Mouse (Mus musculus) spleen, postnatal 10 days (tissue): ENCODE results near the gene Defb18.
"Not testable (repeated sequence)": the region's sequence is repeated elsewhere in the genome, so short reads cannot be mapped to it uniquely, and the experiment has no call there.

Source experiments
- DNase-seq, 2 experiments: peaks; one replicate each; pipeline ENCODE4 v3.0.0; 2021 to 2022; ENCODE audit warnings: low spot score in 2 of 2

The Defb18 gene

DNA sequence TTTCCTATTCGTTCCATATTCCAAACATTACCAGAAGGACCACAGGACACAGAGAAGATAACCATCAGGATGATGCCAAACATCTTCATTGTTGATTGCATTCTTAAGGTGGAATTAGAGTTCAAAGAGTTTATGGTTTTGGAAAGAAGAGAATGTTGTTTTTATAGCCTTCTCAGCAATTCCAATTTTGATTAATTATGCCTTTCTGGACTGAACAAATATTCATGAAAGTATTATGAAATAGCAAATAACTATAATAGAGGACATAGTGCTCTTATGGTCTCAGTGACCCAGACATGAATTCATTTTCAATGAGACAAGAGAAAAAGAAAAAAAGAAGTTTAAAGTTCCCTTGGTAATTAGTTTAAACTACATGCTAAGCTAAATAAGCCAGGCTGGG is at the start of gene Defb18:
Defb18 (minus strand) TSS at position 101 of the 400 bp plus-strand sequence.
- no peak for DNase-seq

DNA sequence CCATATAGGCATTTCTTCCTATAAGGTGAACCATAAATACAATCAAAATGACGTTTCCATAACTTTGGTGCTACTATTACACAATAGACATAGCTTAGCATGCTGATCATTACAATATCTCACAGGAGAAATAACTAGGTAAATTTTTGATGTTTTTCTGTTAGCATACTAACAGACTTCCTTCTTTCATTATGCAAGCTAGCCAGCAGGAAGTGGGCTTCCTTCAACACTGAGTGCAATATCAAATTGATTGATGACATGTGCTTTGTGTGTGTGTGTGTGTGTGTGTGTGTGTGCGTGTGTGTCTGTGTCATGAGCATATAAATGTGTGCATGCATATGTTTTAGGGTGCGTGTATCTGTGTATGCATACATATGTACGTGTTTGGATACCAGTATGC is 33.9 kb upstream of the Defb18 start:
- no peak for DNase-seq

DNA sequence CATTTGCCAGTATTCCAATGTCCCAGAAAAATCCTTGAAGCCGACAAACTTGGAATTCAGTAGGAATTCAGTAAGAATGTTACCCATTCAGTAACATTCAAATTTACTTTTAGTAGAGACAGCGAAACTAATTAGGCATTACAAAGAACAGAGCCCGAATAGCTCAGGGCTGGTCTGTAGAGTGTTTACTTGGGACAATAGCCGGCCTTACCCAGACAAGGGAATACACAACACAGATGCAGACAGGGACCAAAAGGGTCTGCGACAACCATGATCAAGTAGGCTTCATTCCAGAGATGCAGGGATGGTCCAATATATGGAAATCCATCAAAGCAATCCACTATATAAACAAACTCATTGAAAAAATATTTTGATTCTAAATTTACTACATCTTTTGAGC is 31.6 kb upstream of the Defb18 start:
- DNase-seq, result no peak

DNA sequence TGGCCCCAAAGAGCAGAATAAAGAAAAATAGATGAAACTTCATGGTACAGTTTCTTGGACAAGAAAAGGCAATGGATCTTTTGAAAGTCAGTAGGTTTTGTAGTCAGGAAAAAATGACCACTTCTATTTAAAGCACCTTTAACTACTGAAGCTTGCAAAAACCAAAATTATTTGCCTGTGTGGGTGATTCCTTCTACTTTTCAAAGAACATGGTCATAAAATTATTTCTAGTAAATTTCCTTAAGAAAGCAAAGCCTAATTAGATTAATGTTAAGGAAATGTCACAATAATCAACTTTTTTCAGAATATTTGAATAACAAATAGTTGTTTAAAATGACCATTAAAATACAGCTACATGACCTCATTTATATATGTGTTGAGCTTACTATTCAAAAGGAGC is 27.8 kb upstream of the Defb18 start, which contains the start of gene Defb41:
Defb41 (minus strand) TSS at position 101 of the 400 bp plus-strand sequence.
- DNase-seq, result no peak

DNA sequence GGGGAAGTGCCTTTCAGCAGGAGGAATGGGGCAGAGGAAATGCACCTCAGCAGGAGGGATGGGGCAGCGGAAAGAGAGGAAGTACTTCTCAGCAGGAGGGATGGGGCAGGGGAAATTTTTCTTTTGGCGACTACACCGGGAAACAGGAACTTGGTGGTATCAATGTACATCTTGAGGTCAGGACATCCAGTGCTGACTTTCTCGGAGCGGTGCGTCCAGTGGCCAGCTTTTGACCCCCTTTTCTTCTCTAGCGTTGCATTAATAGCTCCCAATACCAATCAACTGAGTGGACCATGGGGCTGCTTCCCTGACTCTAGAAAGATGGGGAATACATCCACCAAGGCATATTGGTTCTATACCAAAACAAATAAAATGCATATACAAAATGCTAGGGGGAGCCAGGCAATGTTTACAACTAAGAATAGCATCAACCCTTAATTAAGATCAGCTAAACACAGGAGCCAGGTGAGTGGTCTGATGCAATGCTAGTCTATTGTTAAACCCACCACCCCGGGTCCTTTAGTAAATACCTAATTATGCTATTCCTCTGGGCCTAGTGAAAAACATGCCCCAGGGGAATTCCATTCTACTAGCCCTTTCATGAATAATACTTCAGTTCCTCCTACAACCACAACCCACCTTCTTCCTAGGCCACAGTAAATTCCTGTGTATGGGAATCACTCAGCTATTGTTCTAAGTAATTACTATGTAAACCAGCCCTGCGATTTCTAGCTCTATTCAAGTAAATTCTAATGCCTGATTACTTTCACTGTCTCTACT is 8.7 kb upstream of the Defb18 start:
- not testable (repeated sequence) for DNase-seq

DNA sequence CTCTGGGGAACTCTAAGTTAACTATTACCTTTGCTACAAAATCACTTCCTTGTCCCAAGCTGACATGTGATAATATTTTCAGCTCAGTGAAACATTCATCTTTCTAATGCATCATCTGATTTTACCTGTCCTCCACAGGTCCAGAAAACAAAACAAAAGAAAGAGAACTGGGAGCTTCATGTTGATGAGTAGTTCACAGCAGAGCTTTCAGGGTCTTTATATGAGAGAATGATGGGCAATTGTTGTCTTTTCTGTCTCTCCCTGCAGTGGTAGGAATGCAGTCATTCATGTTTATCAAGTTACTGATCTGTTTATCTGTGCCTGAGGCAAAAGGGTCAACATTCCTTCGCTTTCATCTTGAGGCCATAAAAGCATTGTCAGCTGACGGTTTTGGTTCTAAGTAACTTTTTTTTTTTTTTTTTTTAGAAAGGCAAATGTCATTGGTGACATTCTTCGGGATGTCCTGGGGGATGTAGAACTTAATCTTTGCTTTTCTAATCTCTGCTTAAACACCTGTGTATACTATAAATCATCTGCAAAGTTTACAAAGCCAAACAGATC is 13.8 kb downstream of the Defb18 start:
- DNase-seq, result no peak

DNA sequence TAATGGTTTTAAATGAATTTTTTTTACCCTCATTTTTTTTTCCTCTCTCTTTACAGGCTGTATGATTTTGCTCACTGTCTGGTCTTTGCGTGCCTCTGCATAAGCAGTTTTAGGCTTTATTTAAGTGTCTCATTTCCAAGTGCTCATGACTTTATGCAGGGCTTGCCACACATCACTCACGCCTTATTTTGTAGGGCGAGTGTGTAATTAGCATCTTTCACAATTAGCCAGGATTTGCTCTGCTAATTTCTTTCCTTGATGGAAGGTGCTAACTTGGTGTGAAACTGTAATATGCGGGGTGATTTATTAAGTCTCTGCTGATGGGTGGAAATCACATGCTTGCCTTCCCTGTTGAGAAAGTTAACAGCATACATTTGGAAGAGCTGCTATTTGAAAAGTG is 45.5 kb downstream of the Defb18 start:
- DNase-seq, result no peak

DNA sequence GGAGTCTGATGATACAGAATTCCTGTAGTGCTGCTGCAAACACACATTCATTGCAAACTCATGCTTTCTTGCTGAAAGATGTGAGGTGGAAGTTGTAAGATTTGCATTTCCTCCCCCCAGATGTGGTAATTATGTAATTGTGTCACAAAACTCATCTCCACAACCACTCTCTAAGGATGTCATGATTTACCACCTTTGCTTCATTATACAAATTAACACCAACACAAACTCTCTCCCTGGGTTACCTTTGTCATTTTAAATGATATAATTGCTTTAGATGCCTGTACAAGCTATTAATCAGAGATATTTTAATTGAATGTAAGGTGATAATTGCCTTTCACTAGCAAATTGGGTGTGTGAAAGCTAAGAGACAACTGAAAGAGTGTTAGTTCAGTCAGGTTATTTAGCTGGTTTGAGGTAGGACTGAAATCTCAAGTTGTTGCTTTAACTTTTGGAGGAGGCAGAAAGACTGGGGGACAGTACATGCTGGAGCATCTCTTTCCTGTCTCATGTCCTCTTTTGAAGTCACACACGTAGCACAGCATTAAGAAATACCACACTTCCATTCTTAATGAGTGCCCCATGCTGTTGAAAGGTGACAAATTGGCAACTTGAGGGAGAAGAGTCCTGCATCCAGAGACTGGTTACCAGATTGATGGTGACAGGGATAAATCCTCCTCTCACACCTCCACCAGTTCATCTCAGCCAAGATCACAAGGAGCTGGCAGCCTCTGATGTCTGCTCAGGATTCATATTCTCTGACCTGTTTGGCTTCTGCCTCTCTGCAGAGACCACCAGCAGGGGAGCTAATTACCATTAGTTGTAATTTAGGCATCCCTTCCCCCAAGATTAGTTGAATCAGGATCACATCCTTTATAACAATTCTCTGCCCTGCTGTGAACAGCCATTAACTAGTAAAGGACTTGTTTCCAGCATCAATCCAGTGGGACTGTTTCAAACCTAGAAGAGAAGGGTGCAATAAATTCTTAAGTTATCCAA is 46.2 kb downstream of the Defb18 start:
- DNase-seq, result no peak
